Mouse (Mus musculus): ENCODE data around the gene Wdr5. TPM values are rescaled to one million over a fixed set of nuclear protein-coding genes. Genes with fewer than 3 reads are reported as not detected.
"Not testable (repeated sequence)": the region's sequence is repeated elsewhere in the genome, so short reads cannot be mapped to it uniquely, and the experiment has no call there.

The Wdr5 gene
- polyA plus RNA-seq, 1 experiment from 2014 or later: 66.8 TPM

- H3K27ac ChIP-seq; H3K4me2 ChIP-seq (replicated peaks); ATAC-seq (ENCODE audit: insufficient number of reproducible peaks, insufficient read depth, low FRiP score, low TSS enrichment); H3K9ac ChIP-seq; H3K27me3 ChIP-seq; H3K36me3 ChIP-seq; H3K4me3 ChIP-seq; H3K9me3 ChIP-seq: not testable (repeated sequence)
- WGBS: 88% methylated on average over 4 of the region's 4 CpGs
- peaks cover 19% of the 10 kb centered on the region for H3K4me1 ChIP-seq
These were observed 8.3 kb upstream of the Wdr5 start for GRCm38 (mm10) chr2:27506658-27507057.

GRCm38 (mm10) chr2:27507562-27507961, 7.4 kb upstream of the Wdr5 start, which contains the start of gene Brd3:
TSS of gene Brd3 (minus strand) at chr2:27507662.
- WGBS: 54% methylated on average over 4 of the region's 4 CpGs
- Histone ChIP-seq H3K4me3 (no peak within 1 kb of the TSS), H3K27ac (no peak within 1 kb of the TSS), H3K4me2 (replicated peaks) (no peak within 1 kb of the TSS), H3K9ac (no peak within 1 kb of the TSS), H3K4me1 (peaks cover 19% of the 10 kb centered on the region), H3K9me3 (no peaks in the 10 kb centered on the region), H3K27me3 (no peaks in the 10 kb centered on the region), H3K36me3 (no peaks in the 10 kb centered on the region)
- no peak for ATAC-seq (ENCODE audit: insufficient number of reproducible peaks, insufficient read depth, low FRiP score, low TSS enrichment)

GRCm38 (mm10) chr2:27510706-27511105, 4.3 kb upstream of the Wdr5 start:
- Histone ChIP-seq H3K9me3 (no peaks in the 10 kb centered on the region), H3K4me3 (no peak overlapping the region), H3K4me2 (replicated peaks) (no peak overlapping the region), H3K9ac (no peak overlapping the region), H3K36me3 (no peaks in the 10 kb centered on the region), H3K27ac (no peak overlapping the region), H3K4me1 (peaks cover 11% of the 10 kb centered on the region), H3K27me3 (no peaks in the 10 kb centered on the region)
- no peak for ATAC-seq (ENCODE audit: insufficient number of reproducible peaks, insufficient read depth, low FRiP score, low TSS enrichment)
- 93% methylated on average over 7 of the region's 7 CpGs for WGBS

GRCm38 (mm10) chr2:27512909-27513308, 2.0 kb upstream of the Wdr5 start:
- no peak overlapping the region for H3K9ac ChIP-seq
- ATAC-seq (ENCODE audit: insufficient number of reproducible peaks, insufficient read depth, low FRiP score, low TSS enrichment): no peak
- WGBS: 90% methylated on average over 3 of the region's 3 CpGs
- H3K27me3 ChIP-seq: no peaks in the 10 kb centered on the region
- H3K4me3 ChIP-seq: no peak overlapping the region
- peaks cover 27% of the 10 kb centered on the region for H3K4me1 ChIP-seq
- no peaks in the 10 kb centered on the region for H3K36me3 ChIP-seq
- no peak overlapping the region for H3K27ac ChIP-seq
- no peak overlapping the region for H3K4me2 ChIP-seq (replicated peaks)
- H3K9me3 ChIP-seq: no peaks in the 10 kb centered on the region

GRCm38 (mm10) chr2:27513861-27514260, 1.1 kb upstream of the Wdr5 start:
- Histone ChIP-seq H3K36me3 (peaks cover 4% of the 10 kb centered on the region; the same call in 1 of the 2 replicates), H3K27me3 (no peaks in the 10 kb centered on the region), H3K4me2 (replicated peaks) (peak overlapping the region; percentile 97), H3K9ac (peak overlapping the region; percentile 94), H3K4me3 (peak overlapping the region; percentile 90), H3K9me3 (no peaks in the 10 kb centered on the region), H3K4me1 (peaks cover 27% of the 10 kb centered on the region), H3K27ac (peak overlapping the region; percentile 87)
- no peak for ATAC-seq (ENCODE audit: insufficient number of reproducible peaks, insufficient read depth, low FRiP score, low TSS enrichment)
- WGBS: 71% methylated on average over 5 of the region's 5 CpGs

GRCm38 (mm10) chr2:27515341-27516166, 597 bp downstream of the Wdr5 start:
- 0% methylated on average over 40 of the region's 40 CpGs for WGBS
- H3K9ac ChIP-seq: peak overlapping the region; percentile 94

GRCm38 (mm10) chr2:27516289-27516688, 1.3 kb downstream of the Wdr5 start:
- H3K4me3 ChIP-seq: peak overlapping the region; percentile 90
- H3K36me3 ChIP-seq: peaks cover 28% of the 10 kb centered on the region
- WGBS: 11% methylated on average over 1 of the region's 1 CpGs
- no peak overlapping the region for H3K27ac ChIP-seq
- H3K27me3 ChIP-seq: no peaks in the 10 kb centered on the region
- peak overlapping the region; percentile 97 for H3K4me2 ChIP-seq (replicated peaks)
- peak overlapping the region; percentile 94 for H3K9ac ChIP-seq
- peaks cover 27% of the 10 kb centered on the region for H3K4me1 ChIP-seq
- no peaks in the 10 kb centered on the region for H3K9me3 ChIP-seq
- no peak for ATAC-seq (ENCODE audit: insufficient number of reproducible peaks, insufficient read depth, low FRiP score, low TSS enrichment)

More at GRCm38 (mm10) chr2:27515341-27516166, 597 bp downstream of the Wdr5 start:
- Histone ChIP-seq H3K27me3 (no peaks in the 10 kb centered on the region), H3K4me3 (peak overlapping the region; percentile 90), H3K4me1 (peaks cover 27% of the 10 kb centered on the region), H3K4me2 (replicated peaks) (peak overlapping the region; percentile 97), H3K27ac (peak overlapping the region; percentile 87), H3K9me3 (no peaks in the 10 kb centered on the region), H3K36me3 (peaks cover 21% of the 10 kb centered on the region)
- peak; percentile 9; the same call in 1 of the 2 replicates for ATAC-seq (ENCODE audit: insufficient number of reproducible peaks, insufficient read depth, low FRiP score, low TSS enrichment)

- Histone ChIP-seq H3K4me3 (no peak overlapping the region), H3K27me3 (no peaks in the 10 kb centered on the region), H3K36me3 (peaks cover 43% of the 10 kb centered on the region), H3K4me2 (replicated peaks) (no peak overlapping the region), H3K4me1 (peaks cover 27% of the 10 kb centered on the region), H3K27ac (no peak overlapping the region), H3K9ac (no peak overlapping the region), H3K9me3 (no peaks in the 10 kb centered on the region)
- WGBS: 88% methylated on average over 3 of the region's 3 CpGs
- ATAC-seq (ENCODE audit: insufficient number of reproducible peaks, insufficient read depth, low FRiP score, low TSS enrichment): no peak
These were observed 3.3 kb downstream of the Wdr5 start for GRCm38 (mm10) chr2:27518283-27518682.

- WGBS: 61% methylated on average over 5 of the region's 5 CpGs
- not testable (repeated sequence) for H3K4me3 ChIP-seq; ATAC-seq (ENCODE audit: insufficient number of reproducible peaks, insufficient read depth, low FRiP score, low TSS enrichment); H3K4me1 ChIP-seq; H3K27me3 ChIP-seq; H3K9me3 ChIP-seq; H3K9ac ChIP-seq
- Histone ChIP-seq H3K36me3 (peaks cover 25% of the 10 kb centered on the region), H3K4me2 (replicated peaks) (peak overlapping the region; percentile 57), H3K27ac (peak overlapping the region; percentile 81)
These were observed 23.7 kb downstream of the Wdr5 start for GRCm38 (mm10) chr2:27538455-27539330.

GRCm38 (mm10) chr2:27539336-27539735, 24.4 kb downstream of the Wdr5 start:
- peaks cover 8% of the 10 kb centered on the region for H3K4me1 ChIP-seq
- H3K27me3 ChIP-seq: no peaks in the 10 kb centered on the region
- H3K36me3 ChIP-seq: peaks cover 19% of the 10 kb centered on the region
- H3K9ac ChIP-seq: no peak overlapping the region
- peak overlapping the region; percentile 81 for H3K27ac ChIP-seq
- peak overlapping the region; percentile 57 for H3K4me2 ChIP-seq (replicated peaks)
- no peaks in the 10 kb centered on the region for H3K9me3 ChIP-seq
- 17% methylated on average over 5 of the region's 5 CpGs for WGBS
- ATAC-seq (ENCODE audit: insufficient number of reproducible peaks, insufficient read depth, low FRiP score, low TSS enrichment): no peak
- 0 out of 2 replicates have a peak overlapping the region, but pooled peaks have one; percentile 43 for H3K4me3 ChIP-seq

GRCm38 (mm10) chr2:27539772-27540514, 25.0 kb downstream of the Wdr5 start:
- peak; percentile 96 for ATAC-seq (ENCODE audit: insufficient number of reproducible peaks, insufficient read depth, low FRiP score, low TSS enrichment)
- Histone ChIP-seq H3K36me3 (peaks cover 13% of the 10 kb centered on the region), H3K27ac (peak overlapping the region; percentile 81), H3K9me3 (no peaks in the 10 kb centered on the region), H3K4me2 (replicated peaks) (peak overlapping the region; percentile 57), H3K4me1 (peaks cover 8% of the 10 kb centered on the region), H3K27me3 (no peaks in the 10 kb centered on the region), H3K9ac (peak overlapping the region; percentile 34), H3K4me3 (peak overlapping the region; percentile 43)
- under 1% methylated on average over 46 of the region's 46 CpGs for WGBS

All from embryonic facial prominence, embryonic 12.5 days (tissue).